Mouse (Mus musculus): ENCODE measurements at regions not wholly inside any gene's neighbourhood (a gene's known extent, or its start where the extent isn't known, plus 50 kb on each side); places are given as distances from the start of the nearest gene placed in this dataset.
"Not testable (repeated sequence)": the region's sequence is repeated elsewhere in the genome, so short reads cannot be mapped to it uniquely, and the experiment has no call there.

DNA sequence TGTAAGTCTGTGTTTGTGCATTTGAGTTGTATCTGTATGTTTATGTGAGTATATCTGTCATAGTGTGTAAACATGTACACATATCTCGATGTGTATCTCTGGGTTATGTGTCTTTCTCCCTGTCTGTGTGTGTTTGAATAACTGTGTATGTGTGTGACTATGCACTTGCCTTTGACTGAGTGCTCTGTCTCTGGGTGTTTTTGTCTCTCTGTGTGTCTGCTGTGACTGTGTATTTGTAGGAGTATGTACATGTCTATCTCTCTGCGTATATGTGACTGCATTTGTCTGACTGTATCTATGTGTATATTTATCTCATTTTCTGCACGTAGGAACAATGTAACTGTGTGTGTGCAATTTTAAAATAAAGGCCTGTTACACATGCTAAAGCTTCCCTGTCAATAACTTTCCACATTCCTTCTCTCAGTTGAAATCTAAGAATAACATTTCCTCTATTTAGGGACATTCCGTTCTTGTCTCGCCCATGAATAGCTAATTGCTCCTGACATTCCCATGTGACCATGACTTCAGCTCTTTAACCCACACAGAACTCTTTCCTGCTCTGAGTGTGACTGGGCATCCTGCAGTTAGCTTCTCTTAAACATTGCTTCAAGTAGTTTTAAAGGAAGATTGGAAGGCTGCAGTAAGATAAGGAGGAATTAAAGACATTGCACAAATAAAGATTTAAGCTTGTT, 257.2 kb upstream of the Klf6 start:
- DNase-seq (ENCODE audit: low read depth, low spot score), result no peak

DNA sequence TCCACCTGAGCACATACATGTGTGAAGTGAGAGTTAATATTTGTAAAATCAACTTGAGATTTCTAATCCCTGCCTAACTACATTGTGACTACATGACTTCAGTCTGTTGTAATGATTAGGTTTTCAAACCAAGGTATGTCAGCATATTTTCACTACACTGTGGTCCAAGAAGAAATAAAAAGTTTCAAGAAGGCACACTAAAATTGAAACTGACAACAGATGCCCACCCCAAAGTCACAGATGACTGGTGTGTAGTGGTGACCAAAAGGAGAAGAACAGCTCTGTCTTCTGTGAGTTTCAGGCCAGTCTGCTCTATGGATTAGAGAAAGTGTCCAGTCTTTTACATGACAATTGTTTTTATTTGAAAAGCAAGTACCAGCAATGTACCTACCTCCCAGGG, 255.9 kb upstream of the Klf6 start:
- no peak for DNase-seq (ENCODE audit: low read depth, low spot score)

DNA sequence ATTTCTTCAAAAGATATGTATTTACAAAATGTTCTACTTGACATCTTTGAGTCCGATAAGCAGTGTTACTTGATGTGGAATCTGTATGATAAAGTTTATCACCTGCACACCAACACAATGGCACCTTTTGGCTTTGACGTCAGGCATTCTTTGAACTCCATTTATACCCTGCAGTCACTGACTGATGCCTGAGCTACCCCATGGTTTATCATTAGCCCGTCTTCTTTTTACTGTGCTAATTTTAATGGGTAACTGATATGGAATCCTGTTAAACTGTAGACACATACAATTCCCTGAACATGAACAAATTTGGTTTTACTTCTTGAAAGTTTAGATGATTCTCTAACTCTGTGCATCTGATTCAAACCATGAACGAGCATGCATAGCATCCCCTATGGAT, 253.8 kb upstream of the Klf6 start:
- DNase-seq (ENCODE audit: low read depth, low spot score), result no peak

GRCm38 (mm10) chr13:5614186-5614737, 247.0 kb upstream of the Klf6 start:
- DNase-seq (ENCODE audit: low read depth, low spot score), result no peak

DNA sequence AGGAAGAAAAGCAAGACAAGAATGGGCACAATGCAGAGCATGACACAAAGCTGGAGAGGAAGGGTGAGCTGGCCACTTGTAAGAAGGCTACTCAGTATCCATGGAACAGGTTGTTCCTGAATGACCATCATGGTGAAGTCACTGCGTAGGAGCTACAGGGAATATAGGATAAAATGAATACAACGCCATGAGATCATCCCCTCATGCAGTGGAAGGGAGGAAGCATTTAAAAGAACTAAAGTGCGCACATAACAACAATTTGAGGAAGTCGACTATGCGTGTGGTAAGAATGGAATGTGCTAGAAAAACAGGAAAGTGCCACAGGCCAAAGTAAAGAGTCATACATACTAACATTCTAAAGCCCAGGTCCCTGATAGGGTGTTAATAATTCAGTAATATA, 246.4 kb upstream of the Klf6 start:
- DNase-seq (ENCODE audit: low read depth, low spot score), result no peak

GRCm38 (mm10) chr13:5615327-5615726, 246.0 kb upstream of the Klf6 start:
- no peak for DNase-seq (ENCODE audit: low read depth, low spot score)

DNA sequence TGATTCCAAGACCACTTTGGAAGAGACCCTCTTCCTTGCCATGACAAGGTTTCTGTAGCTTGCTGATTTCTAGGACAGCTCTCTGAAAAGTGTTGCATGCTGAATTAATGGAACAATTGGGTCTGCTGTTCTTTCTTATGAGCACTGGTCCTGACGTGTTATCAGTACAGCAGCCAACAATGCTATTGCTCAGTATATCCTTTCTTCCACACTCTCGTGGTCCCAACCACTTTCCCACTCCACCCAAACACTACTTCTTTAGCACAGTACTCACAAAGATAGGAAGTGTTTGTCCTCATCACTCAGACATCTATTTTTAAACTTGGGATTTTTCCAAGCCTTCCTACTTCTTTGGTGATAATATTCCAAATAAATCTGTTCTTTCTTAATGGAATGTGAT, 233.2 kb upstream of the Klf6 start:
- DNase-seq (ENCODE audit: low read depth, low spot score), result no peak

DNA sequence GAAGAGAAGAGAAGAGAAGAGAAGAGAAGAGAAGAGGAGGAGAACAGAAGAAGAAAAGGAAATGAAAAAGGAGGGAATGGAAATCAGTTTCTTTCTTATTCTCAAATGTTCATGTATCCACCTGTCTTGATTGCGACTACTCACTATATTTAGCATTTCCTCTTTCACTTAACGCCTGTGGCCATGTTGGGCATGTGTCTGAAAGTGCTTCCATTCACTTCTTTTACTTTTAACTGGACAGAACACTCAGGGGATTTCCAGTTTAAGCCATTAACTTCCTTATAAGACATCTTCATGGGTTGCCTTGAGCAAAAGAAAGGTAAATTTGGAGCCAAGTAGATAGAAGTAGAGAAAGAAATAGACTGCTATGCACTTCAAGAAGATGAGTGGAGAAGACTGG, 226.3 kb upstream of the Klf6 start:
- DNase-seq (ENCODE audit: low read depth, low spot score), result peak; percentile 1

DNA sequence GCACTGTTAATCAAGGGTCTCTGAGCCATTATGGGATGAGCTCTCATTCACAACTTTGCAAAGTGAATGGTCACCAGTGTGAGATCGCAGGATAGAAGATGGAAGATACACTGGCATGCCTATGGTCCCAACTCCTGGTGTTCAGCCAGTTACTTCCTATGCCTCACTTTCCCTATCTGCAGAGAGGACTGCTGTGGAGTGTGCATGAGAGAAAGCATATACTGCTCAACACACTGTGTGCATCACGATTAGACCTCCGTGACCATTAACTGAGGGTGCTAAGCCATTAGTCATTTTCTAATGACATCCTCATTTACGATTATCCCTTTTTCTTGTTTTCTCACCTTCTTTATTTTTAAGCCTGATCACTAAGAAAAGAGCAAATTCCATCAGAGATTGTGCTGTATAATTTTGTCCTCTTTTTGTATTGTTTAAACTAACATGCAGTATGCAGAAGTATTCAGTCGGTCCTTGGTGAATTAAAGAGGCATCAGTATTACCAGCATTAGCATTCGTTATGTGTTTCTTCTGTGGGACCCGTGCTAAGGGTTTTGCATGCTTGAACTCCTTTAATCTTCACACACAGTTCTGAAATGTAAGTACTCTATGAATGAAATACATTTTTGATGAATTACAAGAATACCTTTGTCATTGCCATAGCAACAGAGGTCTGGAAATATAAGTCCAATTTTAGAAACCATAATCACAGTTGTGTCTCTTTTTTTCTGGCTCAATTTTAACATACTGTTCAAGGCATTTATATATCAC, 219.4 kb upstream of the Klf6 start:
- DNase-seq (ENCODE audit: low read depth, low spot score), result no peak

DNA sequence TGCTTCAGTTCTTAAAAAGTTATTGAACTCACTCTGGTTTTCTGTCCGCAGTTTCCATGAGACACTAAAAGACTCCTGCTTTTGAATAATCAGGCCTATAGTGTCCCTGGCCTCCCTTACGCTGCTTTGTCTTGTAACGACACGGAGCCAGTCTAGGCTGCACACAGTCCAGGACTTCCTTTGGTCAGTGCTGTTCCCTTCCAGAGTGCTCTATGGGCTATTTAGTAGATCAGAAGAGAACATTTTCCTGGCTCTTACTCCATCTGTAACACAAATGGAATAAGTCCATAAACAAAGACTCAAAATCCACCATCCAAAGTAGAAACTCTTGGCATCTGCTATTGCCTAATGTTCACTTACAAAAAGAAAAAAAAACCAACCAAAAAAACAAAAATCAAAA, 213.0 kb upstream of the Klf6 start:
- DNase-seq (ENCODE audit: low read depth, low spot score), result no peak

DNA sequence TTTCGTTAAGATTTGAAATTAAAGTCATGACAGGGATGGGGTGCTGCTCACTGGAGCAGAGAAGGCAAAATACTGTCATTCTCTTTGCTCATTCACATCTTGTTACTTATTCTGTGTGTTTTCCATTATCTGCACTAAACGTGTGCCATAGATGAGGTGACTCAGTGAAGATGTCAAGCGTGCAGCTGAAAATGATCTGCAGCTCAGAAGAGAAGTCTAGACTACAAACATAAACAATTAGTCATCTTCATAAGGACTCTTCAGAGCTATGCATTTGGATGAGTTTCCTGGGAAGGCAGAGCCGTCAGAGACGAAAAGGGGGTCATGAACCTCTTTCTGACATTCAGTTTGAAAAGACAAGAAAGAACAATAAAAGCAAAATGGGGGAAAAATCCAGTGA, 203.7 kb upstream of the Klf6 start:
- no peak for DNase-seq (ENCODE audit: low read depth, low spot score)

DNA sequence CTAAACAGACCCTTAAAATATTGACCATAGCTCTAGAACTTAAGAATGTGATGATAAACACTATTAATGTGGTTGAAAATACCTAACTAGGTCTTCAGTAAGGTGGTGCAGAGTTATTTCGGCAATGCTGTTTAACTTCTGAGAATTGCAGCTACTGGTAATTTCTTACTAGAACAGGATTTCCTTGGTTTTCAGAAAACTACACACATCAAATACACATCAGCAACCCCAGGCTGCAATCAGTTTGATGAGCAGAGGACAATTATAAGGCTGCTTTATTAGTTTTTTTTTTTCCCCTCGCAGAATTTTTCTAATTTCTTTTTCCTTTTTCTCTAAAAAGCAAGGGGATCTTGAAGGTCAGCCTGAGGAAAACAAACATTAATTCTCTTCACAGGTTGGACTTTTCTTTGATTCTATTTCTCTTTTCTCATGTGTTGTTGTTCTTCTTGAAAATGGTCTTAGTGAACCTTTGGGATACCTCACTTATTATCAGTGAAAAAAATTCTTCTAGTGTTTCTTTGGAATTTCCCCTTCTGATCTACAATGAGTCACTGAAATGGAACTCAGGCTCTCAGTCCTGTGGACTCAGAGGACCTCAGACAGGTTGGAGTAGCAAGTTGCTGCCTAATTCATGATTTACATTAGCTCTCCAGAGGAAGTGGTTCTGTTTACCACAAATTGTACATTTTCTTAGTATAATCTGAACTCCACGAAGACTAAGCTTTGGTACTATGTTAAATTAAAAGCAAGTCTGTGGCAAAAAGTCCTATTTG, 194.9 kb upstream of the Klf6 start:
- DNase-seq (ENCODE audit: low read depth, low spot score), result no peak

- no peak for DNase-seq (ENCODE audit: low read depth, low spot score)
Observed at GRCm38 (mm10) chr13:5675668-5676067, 185.6 kb upstream of the Klf6 start.

DNA sequence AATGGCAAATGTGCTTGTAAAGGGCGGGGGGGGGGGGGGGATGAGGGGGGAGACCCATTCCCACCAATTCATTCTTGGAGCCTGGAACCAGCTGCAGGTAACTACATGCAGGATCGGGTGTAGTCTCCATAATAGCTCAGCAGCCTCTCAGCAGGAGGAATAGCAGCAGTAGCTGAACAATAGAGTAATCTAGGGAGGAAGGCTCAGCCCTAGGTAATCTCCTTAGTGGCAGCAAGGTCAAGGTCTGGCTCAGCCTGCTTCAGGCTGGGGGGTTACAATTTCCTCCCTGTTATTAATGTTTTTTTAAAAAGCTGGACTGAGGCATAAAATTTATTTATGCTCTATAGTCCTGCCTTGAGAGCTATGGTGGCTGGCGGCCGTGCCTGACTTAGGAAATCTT, 171.2 kb upstream of the Klf6 start:
- no peak for DNase-seq (ENCODE audit: low read depth, low spot score)

GRCm38 (mm10) chr13:5690680-5691079, 170.6 kb upstream of the Klf6 start:
- not testable (repeated sequence) for DNase-seq (ENCODE audit: low read depth, low spot score)

- DNase-seq (ENCODE audit: low read depth, low spot score), result no peak
Observed at GRCm38 (mm10) chr13:5694626-5695025, 166.7 kb upstream of the Klf6 start.

DNA sequence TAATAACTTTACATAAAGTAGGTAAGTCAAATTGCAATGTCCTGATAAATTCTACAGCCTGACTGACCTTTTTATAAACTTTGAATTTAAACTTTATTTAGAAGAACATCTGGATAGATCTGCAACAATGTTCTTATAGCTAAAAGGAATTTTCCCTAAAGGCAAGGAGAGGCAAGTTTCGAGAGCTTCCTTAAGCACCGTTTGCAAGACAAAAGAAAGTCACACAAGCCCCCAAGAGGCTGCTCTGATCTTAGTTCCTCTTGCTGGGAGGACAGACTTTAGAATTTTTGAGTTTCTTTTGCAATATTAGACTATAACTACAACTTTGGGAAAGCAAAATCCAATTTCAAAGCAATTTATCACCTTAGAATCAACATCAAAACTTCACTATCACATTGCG, 165.7 kb upstream of the Klf6 start:
- not testable (repeated sequence) for DNase-seq (ENCODE audit: low read depth, low spot score)

- DNase-seq (ENCODE audit: low read depth, low spot score), result no peak
Observed at GRCm38 (mm10) chr13:5696377-5696776, 164.9 kb upstream of the Klf6 start.

DNA sequence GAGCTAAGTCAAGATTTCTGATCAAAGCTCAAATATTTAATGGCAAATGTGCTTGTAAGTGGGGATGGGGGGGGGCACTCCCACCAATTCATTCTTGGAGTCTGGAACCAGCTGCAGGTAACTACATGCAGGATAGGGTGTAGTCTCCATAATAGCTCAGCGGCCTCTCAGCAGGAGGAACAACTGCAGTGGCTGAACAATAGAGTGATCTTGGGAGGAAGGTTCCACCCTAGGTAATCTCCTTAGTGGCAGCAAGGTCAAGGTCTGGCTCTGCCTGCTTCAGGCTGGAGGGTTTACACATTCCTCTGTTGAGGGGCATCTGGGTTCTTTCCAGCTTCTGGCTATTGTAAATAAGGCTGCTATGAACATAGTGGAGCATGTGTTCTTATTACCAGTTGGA, 164.0 kb upstream of the Klf6 start:
- DNase-seq (ENCODE audit: low read depth, low spot score), result not testable (repeated sequence)

DNA sequence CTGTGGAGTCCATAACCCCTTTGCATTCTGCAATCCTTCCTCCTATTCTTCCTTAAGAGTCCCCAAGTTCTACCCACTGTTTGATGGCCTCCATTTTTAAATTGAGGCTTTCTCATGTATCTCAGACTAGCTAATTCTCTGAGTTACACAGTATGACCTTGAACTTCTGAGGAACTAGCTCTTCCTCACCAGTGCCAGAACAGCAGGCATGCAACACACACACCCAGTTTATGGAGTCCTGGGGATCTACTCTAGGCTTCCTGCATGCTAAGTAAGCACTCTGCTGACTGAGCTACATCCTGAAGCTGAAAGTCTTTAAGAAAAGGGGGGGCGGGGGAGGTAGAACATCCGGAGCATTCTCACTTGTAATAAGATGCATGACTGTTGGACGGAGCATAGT, 159.2 kb upstream of the Klf6 start:
- no peak for DNase-seq (ENCODE audit: low read depth, low spot score)

DNA sequence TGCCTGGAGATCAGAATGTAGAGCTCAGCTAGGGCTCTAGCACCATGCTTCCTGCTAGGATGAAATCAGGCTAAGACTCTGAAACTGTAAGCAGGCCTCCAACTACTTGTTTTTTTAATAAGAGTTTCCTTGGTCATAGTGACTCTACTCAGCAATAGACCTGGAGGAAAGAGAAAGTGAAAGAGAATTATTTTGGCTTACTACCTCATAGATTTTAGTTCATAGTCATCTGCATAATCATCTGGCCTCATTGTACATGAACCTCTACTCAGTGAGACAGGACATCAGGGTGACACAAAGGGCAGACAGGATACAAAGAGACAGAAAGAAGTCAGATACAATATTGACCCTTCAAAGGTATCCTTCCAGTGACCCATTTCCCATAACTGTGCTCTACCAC, 156.3 kb upstream of the Klf6 start:
- DNase-seq (ENCODE audit: low read depth, low spot score), result no peak

DNA sequence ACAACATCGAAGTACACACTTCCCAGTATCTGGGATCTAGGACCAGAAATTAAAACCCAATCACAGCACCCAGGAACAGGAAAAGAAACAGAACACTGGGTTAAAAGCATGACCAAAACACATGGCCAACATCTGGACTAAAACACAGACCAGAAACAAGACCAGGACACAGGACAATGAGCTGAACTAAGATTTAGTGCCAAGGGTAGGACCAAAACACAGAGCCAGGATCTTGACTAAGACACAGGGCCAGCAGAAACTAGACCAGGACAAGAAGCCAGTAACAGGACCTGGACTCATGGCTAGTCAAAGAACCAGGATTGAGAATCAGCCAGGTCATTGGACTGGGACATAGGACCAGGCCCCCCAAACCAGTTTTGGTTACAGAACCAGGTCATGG, 149.6 kb upstream of the Klf6 start:
- DNase-seq (ENCODE audit: low read depth, low spot score), result no peak
